Mouse (Mus musculus) layer of hippocampus, adult 2 months (tissue): Measurements from ENCODE around the gene Htr2b. TPM values are rescaled to one million over a fixed set of nuclear protein-coding genes. Genes with fewer than 3 reads are reported as not detected.

Experiments
- DNase-seq, 2 experiments: peaks; one replicate each; pipeline ENCODE4 v3.0.0; 2022; ENCODE audit warnings: low spot score in 2 of 2
- H3K27ac ChIP-seq: fragments of 200-600 bp; 2 replicates; pipeline ENCODE4 v1.8.1; 2022
- H3K4me3 ChIP-seq: fragments of 200-600 bp; 2 replicates; pipeline ENCODE4 v1.8.1; 2022; ENCODE audit warnings: mild to moderate bottlenecking
- CTCF ChIP-seq: fragments of 200-600 bp; conservative IDR thresholded peaks from 2 replicates; pipeline ENCODE4 v1.8.1; 2022; ENCODE audit warnings: antibody characterized with exemption, mild to moderate bottlenecking, moderate library complexity
- total RNA-seq, 2 experiments: library from RNA; stranded (reverse); gene quantifications; 2 replicates each; pipeline ENCODE4 v1.2.3; 2021

Htr2b gene
- total RNA-seq, 2 experiments from 2014 or later: not detected

- H3K4me3 ChIP-seq: no peak overlapping the region
- TF ChIP-seq CTCF: peak; percentile 63
- DNase-seq: peak in 1 of 2 experiments; percentile 22
- peak overlapping the region; percentile 14; the same call in 1 of the 2 replicates for H3K27ac ChIP-seq
Measured at GRCm38 (mm10) chr1:86144001-86144944, 32.5 kb upstream of the Htr2b start.

DNA sequence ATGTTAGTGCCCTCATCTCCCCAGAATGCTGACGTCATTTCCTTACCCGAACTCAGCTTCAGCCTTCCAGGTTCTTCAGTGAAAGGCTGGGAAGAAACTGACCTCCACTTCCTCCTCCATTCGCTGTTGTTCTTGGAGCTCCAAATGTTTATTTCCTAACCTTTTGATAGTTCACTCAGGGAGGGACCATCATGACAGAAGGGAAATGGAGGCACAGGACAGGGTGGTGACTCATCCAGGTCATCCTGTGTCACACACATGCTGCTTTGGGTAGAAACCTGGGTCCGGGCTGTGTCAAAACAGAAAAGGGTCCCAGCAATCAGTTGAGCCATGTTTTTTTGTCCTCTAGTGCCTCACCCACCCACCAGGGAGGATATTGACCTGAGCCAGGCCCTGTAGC, 31.4 kb upstream of the Htr2b start:
- DNase-seq: no peak
- no peak overlapping the region for H3K27ac ChIP-seq
- TF ChIP-seq CTCF: no peak
- no peak overlapping the region for H3K4me3 ChIP-seq

GRCm38 (mm10) chr1:86141081-86141480, 29.3 kb upstream of the Htr2b start:
- H3K4me3 ChIP-seq: no peak overlapping the region
- no peak overlapping the region for H3K27ac ChIP-seq
- no peak for TF ChIP-seq CTCF
- DNase-seq: no peak

DNA sequence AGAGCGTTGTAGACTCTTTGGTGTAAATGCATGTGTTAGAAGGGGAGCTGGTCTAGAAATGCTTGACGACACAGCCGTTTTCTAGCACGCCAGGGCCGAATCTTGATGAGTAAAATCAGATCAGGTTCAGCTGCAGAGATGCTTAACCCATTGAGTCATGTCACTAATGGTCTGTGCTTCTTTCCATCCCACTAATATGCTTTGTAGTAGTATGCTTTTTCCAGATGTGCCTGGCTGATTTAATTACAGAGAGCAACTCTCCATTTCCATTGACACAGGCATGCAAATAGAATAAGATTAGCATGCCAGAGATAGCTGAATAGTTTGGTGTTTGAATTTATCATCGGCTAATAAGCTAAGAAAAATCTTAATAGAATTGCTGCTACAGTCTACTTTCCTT, 23.5 kb upstream of the Htr2b start:
- TF ChIP-seq CTCF: no peak
- Histone ChIP-seq H3K4me3 (no peak overlapping the region), H3K27ac (no peak overlapping the region)
- DNase-seq: no peak

- no peak within 1 kb of the TSS for H3K4me3 ChIP-seq
- TF ChIP-seq CTCF: no peak
- H3K27ac ChIP-seq: no peak within 1 kb of the TSS
- DNase-seq: no peak
Measured at GRCm38 (mm10) chr1:86133337-86133736, 21.6 kb upstream of the Htr2b start, which contains the start of gene Gm21972. Gm21972 (plus strand) TSS chr1:86133637.

DNA sequence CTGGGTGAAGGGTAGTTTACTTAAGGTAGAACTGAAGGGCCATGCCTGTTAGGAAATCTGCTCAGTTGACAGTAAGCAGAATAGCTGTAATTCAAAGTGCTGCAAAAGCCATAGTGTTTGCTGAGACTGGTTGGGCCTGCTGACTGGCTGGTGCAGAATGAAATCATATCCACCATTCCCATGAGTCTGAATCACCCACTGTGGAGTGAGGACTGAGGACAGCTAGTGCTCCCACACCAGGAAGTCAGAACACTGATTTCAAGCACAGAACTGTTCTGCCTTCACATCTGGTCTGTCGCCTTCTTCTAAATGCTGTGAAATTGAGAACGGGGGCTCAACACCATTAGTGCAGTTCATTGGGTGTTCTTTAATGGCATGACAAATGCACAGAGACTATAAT, 14.3 kb upstream of the Htr2b start:
- Histone ChIP-seq H3K4me3 (no peak overlapping the region), H3K27ac (no peak overlapping the region)
- no peak for DNase-seq
- no peak for TF ChIP-seq CTCF

DNA sequence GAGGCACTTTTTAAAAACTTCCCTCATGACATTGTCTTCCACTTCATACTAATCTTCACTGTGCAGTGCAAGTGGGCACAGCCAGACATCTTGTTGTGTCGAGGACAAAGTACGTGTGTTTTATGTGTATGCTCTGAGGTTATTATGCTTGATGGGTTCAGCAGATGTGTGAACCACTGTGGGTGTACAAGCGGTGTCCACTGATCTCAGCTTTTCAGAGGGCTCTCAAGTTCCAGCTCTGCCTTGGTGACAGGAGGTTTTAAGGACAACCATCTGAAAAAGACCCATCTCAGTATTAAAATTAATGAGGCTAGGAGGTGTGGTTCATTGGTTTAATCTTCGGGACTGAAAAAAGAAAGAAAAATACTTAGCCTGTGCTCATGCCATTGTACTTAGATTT, 7.8 kb upstream of the Htr2b start:
- H3K4me3 ChIP-seq: no peak overlapping the region
- TF ChIP-seq CTCF: no peak
- H3K27ac ChIP-seq: no peak overlapping the region
- no peak for DNase-seq

- no peak for DNase-seq
- H3K27ac ChIP-seq: no peak overlapping the region
- H3K4me3 ChIP-seq: no peak overlapping the region
- TF ChIP-seq CTCF: no peak
Measured at GRCm38 (mm10) chr1:86114141-86114540, 2.4 kb upstream of the Htr2b start.

DNA sequence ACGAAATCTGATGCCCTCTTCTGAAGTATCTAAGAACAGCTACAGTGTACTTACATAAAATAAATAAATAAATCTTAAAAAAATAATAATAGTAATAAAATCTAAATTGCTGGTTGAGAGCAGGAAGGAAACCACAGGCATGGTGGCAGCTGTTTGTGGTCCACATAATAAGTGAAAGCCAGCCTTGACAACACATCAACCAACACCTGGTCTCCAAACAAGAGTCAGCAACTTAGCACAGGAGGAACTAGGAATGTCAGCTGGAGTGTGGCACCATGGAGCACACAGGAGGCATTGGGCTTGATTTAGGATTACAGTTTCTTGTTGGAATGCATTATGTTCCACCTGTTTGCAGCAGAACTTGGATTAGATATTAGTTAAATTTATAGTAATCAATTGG, 6.7 kb downstream of the Htr2b start:
- Histone ChIP-seq H3K27ac (no peak overlapping the region), H3K4me3 (no peak overlapping the region)
- TF ChIP-seq CTCF: no peak
- no peak for DNase-seq

- peak; percentile 51 for TF ChIP-seq CTCF
- no peak overlapping the region for H3K27ac ChIP-seq
- H3K4me3 ChIP-seq: no peak overlapping the region
- DNase-seq: no peak
Measured at GRCm38 (mm10) chr1:86094413-86094812, 17.4 kb downstream of the Htr2b start.

GRCm38 (mm10) chr1:86076565-86076964, 35.2 kb downstream of the Htr2b start:
- Histone ChIP-seq H3K27ac (no peak overlapping the region), H3K4me3 (no peak overlapping the region)
- no peak for DNase-seq
- TF ChIP-seq CTCF: no peak

GRCm38 (mm10) chr1:86064271-86064991, 47.3 kb downstream of the Htr2b start, which contains the start of gene Psmd1:
Psmd1 (plus strand) TSS chr1:86064387.
- peak; percentile 92 for TF ChIP-seq CTCF
- DNase-seq: peak; percentile 87 to 89
- Histone ChIP-seq H3K4me3 (peak within 1 kb of the TSS; percentile 99), H3K27ac (peak within 1 kb of the TSS; percentile 99)

GRCm38 (mm10) chr1:86062523-86062922, 49.2 kb downstream of the Htr2b start:
- peak; percentile 70 for TF ChIP-seq CTCF
- no peak overlapping the region for H3K4me3 ChIP-seq
- H3K27ac ChIP-seq: no peak overlapping the region
- DNase-seq: no peak
